In genomic region chr4:135832070-135832469, GRCm38 (mm10) we compare ENCODE assay signal across 9 mouse cellular contexts. TPM values are rescaled to one million over a fixed set of nuclear protein-coding genes. Genes with fewer than 3 reads are reported as not detected.
DNase-seq lines count a peak whose midpoint lies in the region; ATAC-seq lines count a peak whose summit lies in the region.
"Had no signal": no experiment of that assay in that cellular context is flagged by ENCODE, and none has a peak within 500 bp of the region (broad histone marks: within the 10 kb centered on the region; RNA-seq: fewer than 3 reads in every experiment).

No protein-coding gene starts in this region.

- no peak for ATAC-seq in midbrain, embryonic 13.5 days
- no peak for ATAC-seq in intestine, embryonic 15.5 days

- no peak overlapping the region for H3K4me2 ChIP-seq in midbrain, embryonic 13.5 days (replicated peaks)
- H3K4me2 ChIP-seq in intestine, embryonic 15.5 days (replicated peaks) = no peak overlapping the region

- H3K4me3 ChIP-seq in midbrain, embryonic 10.5 days = no peak overlapping the region
- no peak overlapping the region for H3K4me3 ChIP-seq in midbrain, embryonic 13.5 days (replicated peaks)
- H3K4me3 ChIP-seq in intestine, embryonic 15.5 days (replicated peaks) = no peak overlapping the region

- H3K9ac ChIP-seq in midbrain, embryonic 13.5 days (replicated peaks) = no peak overlapping the region
- no peak overlapping the region for H3K9ac ChIP-seq in intestine, embryonic 15.5 days

- peaks cover 41% of the 10 kb centered on the region for H3K4me1 ChIP-seq in midbrain, embryonic 10.5 days
- peaks cover 31% of the 10 kb centered on the region for H3K4me1 ChIP-seq in midbrain, embryonic 13.5 days (replicated peaks)
- peaks cover 18% of the 10 kb centered on the region for H3K4me1 ChIP-seq in intestine, embryonic 15.5 days (replicated peaks)

- no peaks in the 10 kb centered on the region for H3K9me3 ChIP-seq in midbrain, embryonic 10.5 days (replicated peaks)
- H3K9me3 ChIP-seq in midbrain, embryonic 13.5 days = no peaks in the 10 kb centered on the region
- H3K9me3 ChIP-seq in intestine, embryonic 15.5 days = no peaks in the 10 kb centered on the region

- DNase-seq in frontal cortex, postnatal 36 days (ENCODE audit: low spot score in 2 of 2) = peak; percentile 11 to 20
- no peak for DNase-seq in frontal cortex, postnatal 10 days (ENCODE audit: low spot score in 2 of 2)
- no peak for DNase-seq in midbrain, embryonic 10.5 days (ENCODE audit: low spot score)
- peak; percentile 50 for DNase-seq in kidney, postnatal 10 days
- peak; percentile 76 for DNase-seq in lung, postnatal 36 days
- DNase-seq in natural killer cell, adult 2 months (ENCODE audit: low spot score in 2 of 2) = no peak
- DNase-seq: cerebellum, adult 18-20 months had no signal

- WGBS in midbrain, embryonic 10.5 days = 86% methylated on average over 11 of the region's 11 CpGs
- WGBS in midbrain, embryonic 13.5 days = 77% methylated on average over 11 of the region's 11 CpGs
- WGBS in intestine, embryonic 15.5 days = 70% methylated on average over 11 of the region's 11 CpGs

- H3K27ac ChIP-seq in midbrain, embryonic 10.5 days (replicated peaks) = peak overlapping the region; percentile 24
- no peak overlapping the region for H3K27ac ChIP-seq in midbrain, embryonic 13.5 days
- no peak overlapping the region for H3K27ac ChIP-seq in intestine, embryonic 15.5 days

- no peaks in the 10 kb centered on the region for H3K36me3 ChIP-seq in midbrain, embryonic 10.5 days
- no peaks in the 10 kb centered on the region for H3K36me3 ChIP-seq in midbrain, embryonic 13.5 days
- H3K36me3 ChIP-seq in intestine, embryonic 15.5 days = no peaks in the 10 kb centered on the region

- no peaks in the 10 kb centered on the region for H3K27me3 ChIP-seq in midbrain, embryonic 10.5 days (ENCODE audit: low read depth, poor library complexity, severe bottlenecking)
- no peaks in the 10 kb centered on the region for H3K27me3 ChIP-seq in midbrain, embryonic 13.5 days
- H3K27me3 ChIP-seq in intestine, embryonic 15.5 days (replicated peaks) = no peaks in the 10 kb centered on the region

RNA-seq across cellular contexts. Expression of gene Srsf10, which starts 23.5 kb away (rescaled TPM):
- polyA plus RNA-seq in midbrain, embryonic 10.5 days (2016; fragmentation: Nextera tagmentation; extraction: Ambion mirVana) = 368 and 383 TPM in 2 replicates
- polyA plus RNA-seq in midbrain, embryonic 13.5 days (2015; fragmentation: Nextera tagmentation; extraction: Ambion mirVana) = 267 and 285 TPM in 2 replicates
- polyA plus RNA-seq in intestine, embryonic 15.5 days (2015; fragmentation: Nextera tagmentation; extraction: Ambion mirVana) = 177 and 214 TPM in 2 replicates

RNA-seq across cellular contexts. Expression of gene Pnrc2, which starts 41.6 kb away (rescaled TPM):
- polyA plus RNA-seq in midbrain, embryonic 10.5 days (2016; fragmentation: Nextera tagmentation; extraction: Ambion mirVana) = 216 and 225 TPM in 2 replicates
- 144 TPM in 2 replicates for polyA plus RNA-seq in midbrain, embryonic 13.5 days (2015; fragmentation: Nextera tagmentation; extraction: Ambion mirVana)
- 164 and 177 TPM in 2 replicates for polyA plus RNA-seq in intestine, embryonic 15.5 days (2015; fragmentation: Nextera tagmentation; extraction: Ambion mirVana)

Comparison
In these comparisons a context has a peak if more than half of its experiments do, and no peak if none do; other contexts are left out.
1. DNase-seq: peak in frontal cortex, postnatal 36 days (2 of 2), kidney, postnatal 10 days (single experiment) and lung, postnatal 36 days (single experiment); none in frontal cortex, postnatal 10 days (0 of 2), midbrain, embryonic 10.5 days (single experiment) and natural killer cell, adult 2 months (0 of 2).